Mouse (Mus musculus): ENCODE measurements at regions not wholly inside any gene's neighbourhood (a gene's known extent, or its start where the extent isn't known, plus 50 kb on each side); places are given as distances from the start of the nearest gene placed in this dataset.

- DNase-seq (ENCODE audit: low read depth, low spot score): no peak
Measured at GRCm38 (mm10) chr16:37459533-37459890, 74.8 kb upstream of the Stxbp5l start.

- DNase-seq (ENCODE audit: low read depth, low spot score): no peak
Measured at GRCm38 (mm10) chr16:37458592-37459532, 74.1 kb upstream of the Stxbp5l start.

GRCm38 (mm10) chr16:37455971-37456370, 71.2 kb upstream of the Stxbp5l start:
- no peak for DNase-seq (ENCODE audit: low read depth, low spot score)

DNA sequence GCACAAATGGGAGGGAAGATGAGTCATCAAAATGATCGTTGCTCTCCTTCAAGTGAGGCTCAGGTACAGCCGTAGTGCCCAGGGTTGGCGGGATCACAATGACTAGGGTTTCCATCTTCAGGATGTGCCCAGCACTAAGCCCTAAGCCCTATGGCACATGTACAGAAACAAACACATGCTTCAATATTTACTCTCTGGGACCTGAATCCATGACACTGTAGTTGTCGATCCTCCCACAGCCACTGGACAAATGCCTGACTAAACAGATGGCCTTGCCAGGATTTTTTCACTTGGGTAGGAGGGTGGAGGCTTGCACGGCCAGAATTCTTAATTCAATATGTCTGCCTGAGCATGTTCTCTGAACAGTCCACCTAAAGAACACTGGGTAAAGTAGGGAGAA, 65.1 kb upstream of the Stxbp5l start:
- DNase-seq (ENCODE audit: low read depth, low spot score): no peak

- DNase-seq (ENCODE audit: low read depth, low spot score): no peak
Measured at GRCm38 (mm10) chr16:37445756-37446155, 61.0 kb upstream of the Stxbp5l start.

DNA sequence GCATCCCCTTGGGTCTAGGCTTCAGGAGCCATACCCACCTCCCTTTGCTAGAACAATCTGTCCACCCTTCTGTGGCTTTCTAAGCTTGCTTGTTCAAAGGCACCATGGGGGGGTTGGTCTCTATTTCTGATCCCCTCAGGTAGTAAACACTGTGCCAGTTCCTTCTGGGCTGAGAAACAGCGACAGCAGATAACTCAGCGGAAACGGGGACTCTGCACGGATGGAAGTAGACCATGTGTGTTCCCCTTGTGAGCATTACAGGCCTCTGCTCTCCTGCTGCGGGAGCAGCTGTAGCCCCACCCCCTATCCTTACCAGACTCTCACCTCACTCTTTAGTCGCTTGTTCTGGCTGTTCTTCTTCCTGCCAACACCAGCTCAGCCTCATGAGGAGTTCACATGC, 58.2 kb upstream of the Stxbp5l start:
- DNase-seq (ENCODE audit: low read depth, low spot score): no peak

DNA sequence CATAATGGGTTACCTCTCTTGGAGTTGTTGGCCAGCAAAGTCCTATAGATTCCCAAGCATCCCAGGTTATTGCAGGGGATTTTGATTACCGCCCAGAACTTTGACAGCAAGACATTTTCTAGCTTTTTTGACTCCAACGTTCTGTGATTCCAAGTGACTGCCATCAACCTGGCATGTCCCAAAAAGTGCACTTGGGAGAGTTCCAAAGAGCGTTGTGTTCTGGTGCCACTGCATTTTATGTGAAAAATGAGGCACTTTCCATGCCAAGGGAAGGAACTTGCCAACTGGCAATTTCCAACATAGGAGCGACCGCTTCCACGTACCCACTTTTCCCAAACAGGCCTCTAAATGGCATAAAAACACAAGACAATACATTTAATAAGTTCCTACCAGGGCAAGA, 57.7 kb upstream of the Stxbp5l start:
- DNase-seq (ENCODE audit: low read depth, low spot score): no peak

- peak; percentile 2 for DNase-seq (ENCODE audit: low read depth, low spot score)
Measured at GRCm38 (mm10) chr16:37440628-37441164, 55.9 kb upstream of the Stxbp5l start.
